Comparison of ENCODE assay signal across 10 mouse cellular contexts in genomic region chr1:153501644-153502321, GRCm38 (mm10). TPM values are rescaled to one million over a fixed set of nuclear protein-coding genes. Genes with fewer than 3 reads are reported as not detected.
DNase-seq lines count a peak whose midpoint lies in the region; ATAC-seq and TF ChIP-seq lines count a peak whose summit lies in the region.
"Had no signal": no experiment of that assay in that cellular context is flagged by ENCODE, and none has a peak within 500 bp of the region (broad histone marks: within the 10 kb centered on the region; RNA-seq: fewer than 3 reads in every experiment).

No protein-coding gene starts in this region.

- H3K9ac ChIP-seq in intestine, embryonic 15.5 days: no peak overlapping the region
- H3K9ac ChIP-seq: lung, embryonic 15.5 days had no signal

- H3K27me3 ChIP-seq in Patski: no peaks in the 10 kb centered on the region
- no peaks in the 10 kb centered on the region for H3K27me3 ChIP-seq in intestine, embryonic 15.5 days (replicated peaks)
- H3K27me3 ChIP-seq: lung, embryonic 15.5 days had no signal

- 35% methylated on average over 5 of the region's 5 CpGs for WGBS in intestine, embryonic 15.5 days

- no peak overlapping the region for H3K4me2 ChIP-seq in intestine, embryonic 15.5 days (replicated peaks)
- H3K4me2 ChIP-seq: lung, embryonic 15.5 days had no signal

- peak; percentile 75 for TF ChIP-seq CTCF in Patski (IDR thresholded peaks at IDR 0.05)

- no peak overlapping the region for H3K4me3 ChIP-seq in intestine, embryonic 15.5 days (replicated peaks)
- H3K4me3 ChIP-seq: lung, embryonic 15.5 days had no signal

- H3K4me1 ChIP-seq in intestine, embryonic 15.5 days (replicated peaks): no peaks in the 10 kb centered on the region
- H3K4me1 ChIP-seq: lung, embryonic 15.5 days had no signal

- peak overlapping the region; percentile 42; the same call in 1 of the 2 replicates for H3K27ac ChIP-seq in intestine, embryonic 15.5 days
- H3K27ac ChIP-seq: lung, embryonic 15.5 days had no signal

- CTCF ChIA-PET in Patski (lab: Charles Lee): interaction anchor here (1.0 to 2.1 kb wide), 3 partner anchors 42 to 57 kb away, joined by 3 to 7 read pairs (median 4); no protein-coding TSS in a partner anchor

- H3K9me3 ChIP-seq in intestine, embryonic 15.5 days: no peaks in the 10 kb centered on the region
- H3K9me3 ChIP-seq: lung, embryonic 15.5 days had no signal

- H3K36me3 ChIP-seq in intestine, embryonic 15.5 days: no peaks in the 10 kb centered on the region
- H3K36me3 ChIP-seq: lung, embryonic 15.5 days had no signal

- POLR2A ChIA-PET in Patski (lab: Charles Lee): no interaction called here

- peak; percentile 27 to 57 for DNase-seq in heart, adult 9 months (ENCODE audit: low spot score in 2 of 2)
- no peak for DNase-seq in heart, postnatal 25 days (ENCODE audit: low spot score)
- peak; percentile 97 for DNase-seq in Patski (ENCODE audit: low read depth, low spot score)
- peak; percentile 29 to 41 for DNase-seq in lung, postnatal 4 days
- DNase-seq in thymus, postnatal 36 days: no peak
- no peak for DNase-seq in left cerebral cortex, postnatal 4 days
- DNase-seq: thymus, postnatal 4 days had no signal

- in situ Hi-C loops in Patski (cut with MboI; ENCODE audit: low pct_unique_long_range_greater_than_20kb): loop anchor here (5.0 to 25.0 kb wide), 2 partner anchors 41 to 1586 kb away; partner anchors contain the start of gene Ier5

- ATAC-seq in Patski: peak; percentile 98
- ATAC-seq in intestine, embryonic 15.5 days: peak; percentile 86
- ATAC-seq in cerebellum, adult (ENCODE audit: insufficient number of reproducible peaks, low FRiP score, low TSS enrichment): no peak

- intact Hi-C loops in heart, postnatal 25 days (cut with DNase I): no loop called here
- intact Hi-C loops in left cerebral cortex, postnatal 4 days (cut with DNase I): no loop called here

RNA-seq across cellular contexts. Expression of gene Dhx9, which starts 14.3 kb away (rescaled TPM):
- total RNA-seq in heart, postnatal 25 days (2021): 10 to 100 TPM; 47.0 to 53.6 TPM
- polyA plus RNA-seq in Patski (2021): 157 TPM
- polyA plus RNA-seq in intestine, embryonic 15.5 days (2015; fragmentation: Nextera tagmentation; extraction: Ambion mirVana): 26.6 and 30.6 TPM in 2 replicates
- 100 to 1,000 TPM; 188 to 192 TPM for total RNA-seq in left cerebral cortex, postnatal 4 days (2021)

RNA-seq across cellular contexts. Expression of gene Npl, which starts 48.1 kb away (rescaled TPM):
- total RNA-seq in heart, postnatal 25 days (2021): 1 to 10 TPM; 1.1 to 1.3 TPM
- 4.3 TPM for polyA plus RNA-seq in Patski (2021)
- polyA plus RNA-seq in intestine, embryonic 15.5 days (2015; fragmentation: Nextera tagmentation; extraction: Ambion mirVana): 78.8 and 84.8 TPM in 2 replicates
- 1 to 10 TPM; 5.4 to 6.8 TPM for total RNA-seq in left cerebral cortex, postnatal 4 days (2021)

Comparison
In these comparisons a context has a peak if more than half of its experiments do, and no peak if none do; other contexts are left out.
1. DNase-seq: peak in heart, adult 9 months (2 of 2), Patski (single experiment) and lung, postnatal 4 days (2 of 2); none in heart, postnatal 25 days (single experiment), thymus, postnatal 36 days (0 of 2) and left cerebral cortex, postnatal 4 days (single experiment).